Mouse (Mus musculus) lung, postnatal 36 days (tissue): ENCODE measurements around the gene Cx3cr1.
A peak's percentile ranks its signal among the peaks of the same experiment; 100 is the strongest.

Experiments used
- DNase-seq: peaks from one replicate; pipeline ENCODE4 v3.0.0; 2022; ENCODE audit warnings: mixed read lengths

The Cx3cr1 gene

GRCm38 (mm10) chr9:119993092-119993844 is 76.4 kb downstream of the Cx3cr1 start:
- DNase-seq = no peak

GRCm38 (mm10) chr9:119991310-119991709 is 78.4 kb downstream of the Cx3cr1 start:
- no peak for DNase-seq

- no peak for DNase-seq
These were observed 81.4 kb downstream of the Cx3cr1 start for GRCm38 (mm10) chr9:119988304-119988703.

GRCm38 (mm10) chr9:119985881-119986574 is 83.7 kb downstream of the Cx3cr1 start:
- no peak for DNase-seq

GRCm38 (mm10) chr9:119984536-119985011 is 85.1 kb downstream of the Cx3cr1 start, which contains the start of gene Csrnp1:
Csrnp1 (minus strand) TSS chr9:119984658.
- no peak for DNase-seq

GRCm38 (mm10) chr9:119983585-119984535 is 85.8 kb downstream of the Cx3cr1 start:
- DNase-seq = peak; percentile 95

- peak; percentile 80 for DNase-seq
These were observed 86.6 kb downstream of the Cx3cr1 start for GRCm38 (mm10) chr9:119982956-119983551.

- DNase-seq = peak; percentile 89
These were observed 87.4 kb downstream of the Cx3cr1 start for GRCm38 (mm10) chr9:119982241-119982811.

- peak; percentile 93 for DNase-seq
These were observed 88.2 kb downstream of the Cx3cr1 start for GRCm38 (mm10) chr9:119981183-119982179.

GRCm38 (mm10) chr9:119980770-119981182 is 88.9 kb downstream of the Cx3cr1 start:
- DNase-seq = no peak

GRCm38 (mm10) chr9:119979749-119980148 is 89.9 kb downstream of the Cx3cr1 start:
- peak; percentile 0 for DNase-seq

- peak; percentile 45 for DNase-seq
These were observed 90.8 kb downstream of the Cx3cr1 start for GRCm38 (mm10) chr9:119978811-119979441.

- peak; percentile 45 for DNase-seq
These were observed 91.4 kb downstream of the Cx3cr1 start for GRCm38 (mm10) chr9:119978151-119978810.

GRCm38 (mm10) chr9:119977557-119978060 is 92.1 kb downstream of the Cx3cr1 start:
- DNase-seq = peak; percentile 45

GRCm38 (mm10) chr9:119976704-119977556 is 92.7 kb downstream of the Cx3cr1 start:
- peak; percentile 39 for DNase-seq

- DNase-seq = no peak
These were observed 94.4 kb downstream of the Cx3cr1 start for GRCm38 (mm10) chr9:119975286-119975685.

GRCm38 (mm10) chr9:119974609-119975008 is 95.1 kb downstream of the Cx3cr1 start:
- DNase-seq = no peak

- peak; percentile 34 for DNase-seq
These were observed 95.7 kb downstream of the Cx3cr1 start for GRCm38 (mm10) chr9:119973869-119974520.
